Mouse (Mus musculus): ENCODE data around the gene Nrbf2.

The Nrbf2 gene

DNA sequence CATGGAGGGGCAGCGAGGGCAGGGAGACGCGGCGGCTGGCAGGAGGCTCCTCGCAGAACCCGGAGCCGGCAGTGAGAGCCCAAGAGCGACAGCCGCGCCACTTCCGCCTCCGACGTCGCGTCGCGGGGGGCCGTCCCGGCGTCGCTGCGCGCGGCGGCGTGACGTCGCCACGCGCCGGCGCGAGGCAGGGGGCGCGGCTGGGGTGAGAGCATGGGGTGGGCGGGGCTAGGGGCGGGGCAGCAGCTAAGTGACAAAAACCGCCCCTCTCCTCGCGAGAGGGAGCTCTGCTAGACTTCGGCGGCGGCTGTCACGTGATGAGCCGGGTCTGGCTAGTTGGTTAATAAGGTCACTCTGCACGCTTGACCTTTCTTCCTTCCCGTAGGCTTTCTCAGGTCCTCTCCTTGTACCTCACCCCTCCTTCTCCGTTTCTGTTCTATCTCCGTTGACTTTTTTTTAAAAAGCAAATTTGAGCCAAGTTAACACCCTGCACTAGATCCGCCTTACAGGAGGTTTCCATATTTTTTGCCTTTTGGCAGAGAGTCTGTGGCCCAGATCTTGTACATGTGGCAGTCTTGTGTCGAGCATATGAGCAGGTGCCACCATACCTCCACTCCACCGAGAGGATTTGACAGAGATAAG is at the start of gene Nrbf2:
Gene Nrbf2 (minus strand): TSS at position 130 of the 639 bp plus-strand sequence.
- peak; percentile 95 for DNase-seq (ENCODE audit: low read depth, low spot score)

DNA sequence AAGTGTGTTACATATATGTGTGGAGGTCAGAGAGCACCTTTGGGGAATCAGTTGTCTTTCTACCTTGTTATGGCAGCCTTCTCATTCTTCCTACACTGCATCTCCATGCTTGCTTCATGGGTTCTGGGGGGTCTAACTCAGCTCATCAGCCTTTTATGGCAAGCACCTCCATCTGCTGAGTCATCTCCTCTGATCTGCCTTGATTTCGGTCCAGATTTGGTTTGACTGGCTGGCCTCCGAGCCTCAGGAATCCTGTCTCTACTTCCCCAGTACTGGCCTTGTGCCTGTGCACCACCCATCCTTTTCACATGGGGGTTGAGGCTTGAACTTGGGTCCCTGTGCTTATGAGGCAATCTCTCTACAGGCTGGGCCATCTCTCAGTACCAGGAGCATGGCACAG is 45.5 kb upstream of the Nrbf2 start:
- no peak for DNase-seq (ENCODE audit: low read depth, low spot score)

GRCm38 (mm10) chr10:67329661-67330060 is 44.6 kb upstream of the Nrbf2 start:
- no peak for DNase-seq (ENCODE audit: low read depth, low spot score)

- no peak for DNase-seq (ENCODE audit: low read depth, low spot score)
These were observed 43.1 kb upstream of the Nrbf2 start for GRCm38 (mm10) chr10:67328208-67328607.

- DNase-seq (ENCODE audit: low read depth, low spot score): no peak
These were observed 38.9 kb upstream of the Nrbf2 start for GRCm38 (mm10) chr10:67324036-67324435.

DNA sequence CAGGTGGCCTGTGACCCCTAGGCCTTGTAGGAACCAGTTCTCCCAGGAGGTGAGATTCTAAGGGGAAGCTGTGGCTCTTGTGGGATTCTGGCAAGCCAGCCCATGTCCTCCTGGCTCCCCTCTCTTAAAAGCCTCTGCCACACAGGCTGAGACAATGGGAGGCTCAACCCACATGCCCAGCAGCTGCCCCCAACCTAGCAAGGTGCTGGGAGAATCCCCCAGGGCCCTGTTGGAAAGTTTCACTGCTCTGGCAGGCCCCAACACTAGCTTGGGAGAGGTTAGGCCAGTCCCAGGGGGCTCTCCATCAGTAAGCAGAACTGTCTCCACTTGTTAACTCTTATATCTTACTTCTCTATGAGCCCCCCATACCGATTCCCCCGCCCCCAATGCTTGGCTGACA is 36.3 kb upstream of the Nrbf2 start:
- DNase-seq (ENCODE audit: low read depth, low spot score): no peak

GRCm38 (mm10) chr10:67320207-67320859 is 35.2 kb upstream of the Nrbf2 start:
- DNase-seq (ENCODE audit: low read depth, low spot score): no peak

DNA sequence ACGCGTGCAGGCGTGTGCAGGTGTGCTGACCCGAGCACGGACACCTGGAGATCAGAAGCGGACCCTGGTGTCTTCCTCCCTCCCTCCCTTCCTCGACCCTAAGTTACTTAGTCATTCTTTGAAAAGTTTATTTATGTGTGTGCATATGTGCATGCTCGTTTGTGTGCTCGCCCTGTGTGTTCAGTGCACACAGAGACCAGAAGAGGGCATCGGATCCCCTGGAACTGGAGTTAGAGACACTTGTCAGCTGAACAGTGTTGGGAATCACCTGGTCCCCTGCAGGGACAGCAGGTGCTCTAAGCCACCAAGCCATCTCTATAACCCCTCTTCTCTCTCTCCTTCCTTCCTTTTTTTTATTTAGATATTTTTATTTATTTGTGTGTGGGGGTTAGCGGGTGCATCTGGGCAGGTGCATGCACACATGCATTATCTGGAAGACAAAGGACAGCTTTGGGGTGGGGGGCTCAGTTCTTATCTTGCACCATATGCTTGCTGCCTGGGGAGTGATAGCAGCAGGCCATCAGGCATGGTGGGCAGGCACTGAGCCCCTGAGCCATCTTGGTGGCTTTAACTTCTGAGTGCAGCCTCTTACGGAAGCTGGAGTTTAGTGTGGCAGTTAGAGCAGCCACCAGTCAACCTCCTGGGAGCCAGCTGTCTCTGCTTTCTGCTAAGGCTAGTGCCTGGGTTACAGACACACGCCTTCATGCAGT is 34.1 kb upstream of the Nrbf2 start:
- DNase-seq (ENCODE audit: low read depth, low spot score): no peak

GRCm38 (mm10) chr10:67317931-67318460 is 32.9 kb upstream of the Nrbf2 start:
- no peak for DNase-seq (ENCODE audit: low read depth, low spot score)

- peak; percentile 67 for DNase-seq (ENCODE audit: low read depth, low spot score)
These were observed 29.8 kb upstream of the Nrbf2 start for GRCm38 (mm10) chr10:67314811-67315435.

DNA sequence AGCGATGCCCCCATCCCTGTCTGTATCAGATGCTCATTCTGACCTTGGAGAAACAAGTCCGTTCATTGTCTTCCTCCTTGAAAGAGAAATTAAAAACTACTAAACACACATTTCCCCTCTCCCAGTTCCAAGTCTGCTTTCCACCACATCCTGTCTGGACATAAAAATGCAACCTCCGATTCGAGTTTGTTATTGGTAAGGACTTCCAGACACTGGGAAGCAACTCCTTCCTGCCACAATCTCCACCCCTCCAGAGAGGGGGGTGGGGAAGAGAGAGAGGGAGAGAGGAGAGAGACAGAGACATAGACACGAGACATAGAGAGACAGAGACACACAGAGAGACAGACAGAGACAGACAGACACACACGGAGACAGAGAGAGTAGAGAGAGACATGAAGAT is 27.4 kb upstream of the Nrbf2 start:
- no peak for DNase-seq (ENCODE audit: low read depth, low spot score)

DNA sequence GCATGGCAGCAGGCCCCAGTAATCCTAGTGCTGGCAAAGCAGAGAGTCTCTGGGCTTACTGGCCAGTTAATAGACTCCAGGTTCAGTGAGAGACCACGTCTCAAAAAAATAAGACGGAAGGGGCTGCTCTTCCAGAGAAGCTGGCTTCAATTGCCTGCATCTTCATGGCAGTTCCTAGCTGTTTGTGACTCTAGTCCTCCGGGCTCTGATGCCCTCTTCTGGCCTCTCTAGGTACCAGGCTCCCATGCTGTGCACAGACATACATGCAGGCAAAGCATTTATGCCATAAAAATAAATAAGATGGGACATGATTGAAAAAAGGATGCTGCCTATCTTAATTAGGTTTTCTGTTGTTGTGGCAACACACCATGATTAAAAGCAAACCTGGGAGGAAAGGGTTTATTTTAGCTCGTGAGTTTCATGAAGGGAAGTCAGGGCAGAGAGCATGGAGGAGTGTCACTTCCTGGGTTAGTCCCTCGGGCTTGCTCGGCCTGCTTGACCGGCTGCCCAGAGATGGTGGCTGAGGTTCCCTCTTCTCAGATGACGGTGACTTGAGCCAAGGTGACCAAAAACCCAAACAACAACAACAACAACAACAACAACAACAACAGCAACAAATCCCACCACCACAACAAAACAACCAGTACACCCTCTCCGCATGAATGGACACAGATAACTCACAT is 26.3 kb upstream of the Nrbf2 start:
- DNase-seq (ENCODE audit: low read depth, low spot score): peak; percentile 77

DNA sequence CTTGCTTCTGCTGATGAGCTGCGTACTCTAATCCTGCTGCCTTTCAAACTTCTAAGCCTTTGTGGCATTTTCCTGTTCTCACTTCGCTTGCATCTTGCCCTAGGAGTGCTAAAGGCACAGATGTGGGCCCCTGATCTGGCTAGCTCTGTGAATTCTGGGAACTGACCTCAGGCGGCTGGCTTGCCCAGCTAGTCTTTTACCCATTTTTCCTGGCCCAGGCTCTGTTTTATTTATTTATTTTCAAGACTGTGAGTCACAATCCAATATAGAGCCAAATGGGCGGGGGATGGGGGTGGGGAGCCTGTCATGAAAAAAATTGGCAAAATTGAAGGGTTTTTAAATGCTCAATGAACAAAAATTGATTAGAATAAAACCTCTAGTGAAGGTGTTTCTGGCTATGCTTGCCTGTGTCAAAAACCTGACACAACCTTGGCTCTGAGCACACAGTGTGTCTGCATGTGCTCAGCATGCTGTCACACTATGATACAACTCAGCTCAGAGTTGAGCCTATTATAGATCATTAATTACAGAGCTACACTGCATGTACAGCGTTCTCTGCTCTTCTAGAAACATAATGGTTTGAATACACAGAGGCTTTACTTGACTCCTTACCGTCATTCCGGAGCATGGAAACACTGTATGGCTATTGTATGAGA is 24.5 kb upstream of the Nrbf2 start:
- no peak for DNase-seq (ENCODE audit: low read depth, low spot score)

- DNase-seq (ENCODE audit: low read depth, low spot score): no peak
These were observed 17.2 kb upstream of the Nrbf2 start for GRCm38 (mm10) chr10:67302340-67302739.

DNA sequence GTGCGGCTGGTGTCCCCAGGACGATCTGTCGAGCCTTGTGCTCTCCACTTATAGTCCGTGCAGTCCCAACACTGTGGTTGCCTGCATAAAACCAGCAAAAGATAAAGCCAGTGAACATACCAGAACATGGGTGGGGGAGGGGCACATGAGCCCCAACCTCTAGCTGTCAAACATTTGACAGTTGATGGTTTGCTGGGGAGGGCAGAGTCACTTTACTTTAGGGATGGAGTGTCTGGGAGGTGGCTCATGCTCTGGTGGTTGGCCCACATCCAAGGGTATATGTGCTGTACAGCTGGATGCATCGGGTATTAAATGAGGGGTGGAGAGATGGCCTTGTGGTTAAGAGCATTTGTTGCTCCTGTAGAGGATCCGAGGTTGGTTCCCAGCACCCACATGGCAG is 15.9 kb upstream of the Nrbf2 start:
- DNase-seq (ENCODE audit: low read depth, low spot score): no peak

GRCm38 (mm10) chr10:67299285-67299684 is 14.2 kb upstream of the Nrbf2 start:
- DNase-seq (ENCODE audit: low read depth, low spot score): no peak

GRCm38 (mm10) chr10:67298856-67299255 is 13.8 kb upstream of the Nrbf2 start:
- DNase-seq (ENCODE audit: low read depth, low spot score): no peak

GRCm38 (mm10) chr10:67297175-67297855 is 12.2 kb upstream of the Nrbf2 start:
- peak; percentile 94 for DNase-seq (ENCODE audit: low read depth, low spot score)

DNA sequence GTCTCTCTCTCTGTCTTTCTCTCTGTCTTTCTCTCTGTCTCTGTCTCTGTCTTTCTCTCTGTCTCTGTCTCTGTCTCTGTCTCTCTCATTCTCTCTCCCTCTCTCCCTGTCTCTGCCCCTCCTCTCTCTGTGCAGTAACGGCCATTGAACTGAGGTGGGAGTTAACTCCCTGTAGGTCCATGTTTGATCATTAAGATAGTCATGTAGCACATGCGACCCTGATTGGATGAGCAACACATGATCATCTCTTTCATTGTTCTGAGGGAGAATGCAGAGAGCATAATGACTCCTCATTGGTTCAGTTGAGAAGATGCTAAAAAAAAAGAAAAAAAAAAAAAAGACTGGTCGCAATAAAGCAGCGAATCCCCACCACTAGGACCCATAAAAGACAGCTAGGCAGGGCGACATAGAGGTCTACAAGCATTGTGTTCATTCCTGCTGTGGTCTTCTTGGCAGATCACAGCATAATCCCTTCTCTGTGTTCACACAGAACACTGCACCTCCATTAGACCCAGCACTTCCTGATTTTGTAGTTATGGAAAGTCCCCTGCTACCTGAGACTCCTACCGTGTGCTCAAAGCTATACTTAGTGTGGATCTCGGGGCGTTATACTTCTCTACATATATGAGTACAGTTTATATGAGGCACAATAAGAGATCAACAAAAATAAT is 11.5 kb upstream of the Nrbf2 start:
- no peak for DNase-seq (ENCODE audit: low read depth, low spot score)

DNA sequence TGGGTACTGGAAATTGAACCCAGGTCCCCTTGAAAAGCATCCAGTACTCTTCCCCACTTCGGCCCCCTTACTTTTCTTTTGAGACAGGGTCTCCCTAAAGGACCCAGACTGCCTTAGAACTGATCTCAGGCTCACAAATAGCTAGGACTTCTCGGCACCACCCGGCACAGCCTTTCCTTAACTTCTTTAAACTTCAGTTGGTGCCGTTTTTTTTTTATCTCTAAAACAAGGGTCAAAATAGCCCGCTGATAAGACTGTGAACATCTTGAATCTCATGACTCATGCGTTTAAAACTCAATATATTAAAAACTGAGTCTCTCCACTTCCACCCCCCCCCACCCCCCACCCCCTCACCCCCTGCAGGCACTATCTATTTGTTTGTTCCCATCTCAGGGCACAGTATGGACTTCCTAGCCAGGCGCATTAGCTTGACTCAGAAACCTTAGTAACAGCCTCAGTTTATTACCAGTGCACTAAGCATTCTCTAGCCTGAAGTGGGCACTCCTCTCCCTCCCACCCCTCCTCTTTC is 10.9 kb upstream of the Nrbf2 start:
- no peak for DNase-seq (ENCODE audit: low read depth, low spot score)

Measured in A20 (cell line).